Mouse (Mus musculus) cerebellum, adult 8-10 months (tissue): ENCODE results near the gene Rab21.

Experiments used
- DNase-seq: peaks from one replicate; pipeline ENCODE4 v3.0.0; 2022

Gene Rab21

DNA sequence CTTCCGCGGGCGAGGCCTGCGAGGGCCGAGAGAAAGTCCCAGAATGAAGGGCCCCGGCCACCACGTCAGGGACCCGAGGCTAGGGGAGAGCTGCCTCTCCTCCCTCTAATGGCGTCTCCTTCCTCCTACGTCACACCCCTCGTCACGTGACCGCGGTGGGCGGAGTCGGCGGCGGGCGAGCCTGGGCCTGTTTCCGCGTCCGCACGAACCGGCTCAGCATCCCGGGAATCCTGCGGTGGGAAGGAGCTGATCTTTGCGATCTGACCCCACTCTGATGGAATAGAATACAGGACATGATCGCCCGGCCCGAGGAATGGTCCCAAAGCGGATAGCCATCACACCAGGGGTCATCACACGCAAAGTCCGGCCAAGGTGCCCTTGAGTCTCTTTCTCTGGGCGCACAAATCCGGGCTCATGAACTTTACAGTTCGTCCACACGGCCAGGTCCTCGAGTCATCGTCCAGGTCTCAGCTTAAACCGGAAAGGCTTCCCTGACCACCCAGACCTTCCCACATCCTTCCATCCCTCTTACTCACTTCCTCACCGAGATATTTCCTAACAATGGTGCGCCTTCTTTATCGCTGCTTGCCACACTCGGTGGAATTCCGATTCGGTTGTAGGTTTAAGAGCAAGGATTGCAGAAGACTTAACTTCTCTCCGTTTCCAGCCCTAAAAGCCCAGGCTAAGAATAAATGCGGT is at the start of gene Rab21:
Gene Rab21, minus strand, starts transcription at position 122 of the 699 bp plus-strand sequence.
- DNase-seq, result peak; percentile 99

- DNase-seq, result no peak
Measured at GRCm38 (mm10) chr10:115363151-115363550, 47.8 kb upstream of the Rab21 start.

- no peak for DNase-seq
Measured at GRCm38 (mm10) chr10:115362623-115362964, 47.2 kb upstream of the Rab21 start.

- peak; percentile 95 for DNase-seq
Measured at GRCm38 (mm10) chr10:115361840-115362622, 46.6 kb upstream of the Rab21 start, which contains the start of gene Tmem19. TSS of gene Tmem19 (minus strand) at chr10:115362501.

- no peak for DNase-seq
Measured at GRCm38 (mm10) chr10:115359066-115359465, 43.7 kb upstream of the Rab21 start.

- DNase-seq, result no peak
Measured at GRCm38 (mm10) chr10:115358216-115358919, 43.0 kb upstream of the Rab21 start.

DNA sequence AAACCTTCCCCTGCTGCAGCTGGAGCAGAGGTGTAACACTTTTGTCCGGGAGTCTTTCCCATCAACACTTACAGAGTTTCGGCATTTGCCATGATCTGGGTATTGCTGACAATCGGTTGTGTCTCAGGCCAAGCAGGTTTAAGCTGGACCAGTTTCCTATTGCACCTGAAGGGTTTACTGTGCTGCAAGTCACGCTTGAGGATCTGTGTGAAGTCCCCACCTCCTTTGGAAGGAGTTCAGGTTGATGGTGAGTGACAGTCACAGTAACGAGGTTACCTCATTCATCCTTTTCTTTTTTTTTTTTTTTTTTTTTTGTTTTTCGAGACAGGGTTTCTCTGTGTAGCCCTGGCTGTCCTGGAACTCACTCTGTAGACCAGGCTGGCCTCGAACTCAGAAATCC is 40.7 kb upstream of the Rab21 start:
- no peak for DNase-seq

DNA sequence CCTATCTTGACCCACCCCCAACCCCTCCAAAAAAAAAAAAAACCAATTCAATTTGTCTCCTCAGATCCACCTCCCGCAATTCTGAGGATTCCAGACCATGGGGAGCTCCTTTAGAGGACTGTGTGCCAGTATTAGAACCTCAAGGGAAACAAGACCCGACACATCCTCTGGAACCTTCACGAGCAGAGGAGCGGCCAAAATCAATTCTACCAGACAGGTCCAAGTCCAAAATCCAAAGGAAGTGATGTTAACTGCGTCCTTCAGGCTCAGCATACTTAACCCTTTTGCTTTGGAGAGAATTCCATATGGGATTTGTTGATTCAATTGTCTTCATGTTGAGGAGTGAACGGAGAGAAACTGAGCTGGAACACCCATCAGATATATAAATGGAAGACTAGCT is 39.6 kb upstream of the Rab21 start:
- DNase-seq, result no peak

DNA sequence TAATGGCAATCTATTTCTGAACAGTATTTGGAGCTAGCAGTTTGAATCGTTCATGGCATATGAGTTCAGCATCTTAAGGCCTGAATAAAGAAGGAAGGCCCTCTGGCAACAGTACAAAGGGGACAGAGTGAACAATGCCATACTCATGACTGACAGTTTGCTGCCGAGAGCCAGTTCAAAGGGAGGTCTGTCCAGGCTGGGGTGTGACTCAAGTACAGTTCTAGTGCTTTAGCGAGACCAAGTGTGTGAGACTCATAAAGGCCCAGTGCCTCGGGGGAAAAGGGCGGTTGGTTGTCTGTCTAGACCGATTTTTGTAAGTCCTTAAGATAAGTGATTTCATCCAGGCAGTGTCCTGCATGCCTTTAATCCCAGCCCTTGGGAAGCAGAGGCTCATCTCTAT is 39.2 kb upstream of the Rab21 start:
- no peak for DNase-seq

GRCm38 (mm10) chr10:115350810-115351397 is 35.5 kb upstream of the Rab21 start:
- no peak for DNase-seq

DNA sequence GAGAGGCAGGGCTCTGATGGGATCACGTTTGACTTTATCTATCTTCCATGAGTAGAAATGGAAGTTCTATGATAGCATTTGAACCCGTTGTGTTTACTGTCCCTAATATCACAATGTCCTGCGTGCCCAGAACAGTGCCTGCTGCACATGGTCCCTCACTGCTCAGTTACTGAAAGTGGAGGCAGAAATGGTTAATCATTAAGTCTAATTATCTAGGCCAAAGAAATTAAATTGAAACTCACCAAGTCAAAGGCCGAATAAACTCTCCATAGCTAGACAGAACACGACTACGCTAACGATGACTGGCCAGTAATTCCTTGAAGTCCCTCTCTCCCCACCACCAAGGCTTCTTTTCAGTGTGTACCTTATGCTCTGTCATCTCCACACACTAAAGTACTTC is 34.1 kb upstream of the Rab21 start:
- DNase-seq, result no peak

GRCm38 (mm10) chr10:115349029-115349428 is 33.6 kb upstream of the Rab21 start:
- no peak for DNase-seq

DNA sequence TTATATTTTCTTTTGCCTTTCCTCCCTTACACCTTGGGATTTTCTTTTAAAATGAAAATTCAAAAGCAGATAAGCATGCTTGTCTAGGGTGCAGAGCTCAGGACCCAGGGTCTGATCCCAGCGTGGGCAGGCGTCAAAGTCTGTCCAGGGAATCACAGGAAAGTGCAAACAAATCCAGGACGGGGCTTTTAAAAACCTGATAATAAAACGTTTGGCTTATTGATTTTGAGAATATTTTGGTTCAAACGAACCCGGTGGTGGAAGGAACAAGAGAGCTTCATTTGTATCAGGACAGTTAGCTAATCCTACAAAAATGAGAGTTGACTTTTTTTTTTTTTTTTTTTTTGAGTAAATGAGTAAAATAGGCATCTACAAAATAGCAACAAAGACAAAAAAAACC is 32.7 kb upstream of the Rab21 start:
- DNase-seq, result no peak

GRCm38 (mm10) chr10:115346444-115346843 is 31.1 kb upstream of the Rab21 start:
- no peak for DNase-seq

GRCm38 (mm10) chr10:115342771-115343425 is 27.5 kb upstream of the Rab21 start:
- DNase-seq, result no peak

DNA sequence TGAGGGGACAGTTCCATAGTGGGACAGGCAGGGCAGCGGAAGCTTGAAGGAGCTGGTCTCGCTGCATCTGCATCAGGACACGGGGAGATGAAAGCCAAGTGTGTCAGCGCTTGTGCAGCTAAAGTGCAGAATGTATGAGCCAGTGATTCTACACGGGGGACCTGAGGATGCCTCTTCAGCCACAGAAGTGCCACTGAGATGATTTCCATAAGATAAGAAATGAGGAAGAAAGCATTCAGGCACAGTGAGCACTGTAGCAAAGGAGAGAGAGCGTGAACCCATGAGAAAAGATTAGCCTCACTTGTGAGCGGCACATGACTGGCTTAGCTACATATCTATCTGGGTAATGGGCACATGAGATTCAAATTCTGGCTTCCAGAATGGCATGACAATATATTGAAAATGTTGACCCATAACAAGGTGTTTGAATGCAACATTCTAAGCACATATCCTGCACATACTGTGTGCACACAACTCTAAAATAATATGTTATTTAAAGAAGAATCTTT is 24.5 kb upstream of the Rab21 start:
- DNase-seq, result no peak

DNA sequence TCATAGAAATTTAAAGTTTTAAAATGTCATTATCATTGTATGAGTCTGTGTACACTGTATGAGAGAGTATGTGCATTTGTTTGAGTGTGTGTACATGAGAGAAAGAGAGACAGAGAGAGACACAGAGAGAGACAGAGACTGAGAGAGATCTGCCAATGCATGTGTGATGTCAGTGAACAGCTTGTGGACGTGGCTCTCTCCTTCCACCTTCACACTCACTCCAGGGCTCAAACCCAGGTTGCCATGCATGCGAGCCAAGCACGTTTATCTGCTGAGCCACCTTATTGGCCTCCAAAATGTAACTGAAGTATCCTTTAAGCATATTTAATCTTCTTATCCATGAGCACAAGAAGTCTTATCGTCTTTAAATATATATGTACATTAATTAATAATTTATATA is 21.5 kb upstream of the Rab21 start:
- DNase-seq, result no peak

DNA sequence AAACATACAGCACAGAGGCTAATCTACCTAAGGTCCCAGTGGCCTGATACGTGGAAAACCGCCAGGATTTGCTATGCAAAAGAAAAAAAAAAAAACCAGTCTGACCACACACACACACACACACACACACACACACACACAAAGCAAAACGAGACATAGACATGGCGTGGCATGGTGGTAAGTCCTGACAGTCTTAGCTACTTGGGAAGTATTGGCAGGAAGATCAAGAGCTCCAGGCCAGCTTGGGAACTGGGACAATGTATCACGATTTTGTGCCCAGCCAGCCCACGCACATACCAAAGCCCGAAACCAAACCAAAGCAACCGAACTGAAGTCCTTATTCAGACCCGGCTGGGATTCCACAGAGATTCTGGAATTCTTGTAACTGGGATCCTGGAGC is 18.1 kb upstream of the Rab21 start:
- DNase-seq, result no peak

GRCm38 (mm10) chr10:115332997-115333396 is 17.6 kb upstream of the Rab21 start:
- DNase-seq, result no peak

DNA sequence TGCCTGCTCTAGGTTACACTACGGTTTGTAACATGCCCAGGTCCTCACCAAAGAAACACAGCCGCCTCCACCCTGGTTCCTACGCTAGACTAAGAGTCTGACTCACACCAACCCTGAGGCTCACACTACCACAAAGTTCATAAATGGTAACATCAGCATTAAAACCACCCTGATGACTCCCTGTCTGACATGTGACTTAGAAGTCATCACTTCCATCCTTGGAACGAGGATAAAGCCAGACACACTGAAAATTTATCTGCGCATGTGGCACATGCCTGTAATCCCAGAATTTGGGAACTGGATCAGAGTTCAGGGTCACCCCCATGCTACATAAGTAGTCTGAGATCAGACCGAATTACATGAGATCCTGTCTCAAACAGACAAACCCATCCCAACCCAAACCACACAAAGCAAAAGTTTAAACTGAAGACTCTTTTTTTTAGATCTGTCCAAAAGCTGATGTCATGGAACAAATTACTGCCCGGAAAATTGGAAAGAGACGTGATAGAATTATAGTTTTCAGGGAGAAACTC is 17.1 kb upstream of the Rab21 start:
- no peak for DNase-seq

DNA sequence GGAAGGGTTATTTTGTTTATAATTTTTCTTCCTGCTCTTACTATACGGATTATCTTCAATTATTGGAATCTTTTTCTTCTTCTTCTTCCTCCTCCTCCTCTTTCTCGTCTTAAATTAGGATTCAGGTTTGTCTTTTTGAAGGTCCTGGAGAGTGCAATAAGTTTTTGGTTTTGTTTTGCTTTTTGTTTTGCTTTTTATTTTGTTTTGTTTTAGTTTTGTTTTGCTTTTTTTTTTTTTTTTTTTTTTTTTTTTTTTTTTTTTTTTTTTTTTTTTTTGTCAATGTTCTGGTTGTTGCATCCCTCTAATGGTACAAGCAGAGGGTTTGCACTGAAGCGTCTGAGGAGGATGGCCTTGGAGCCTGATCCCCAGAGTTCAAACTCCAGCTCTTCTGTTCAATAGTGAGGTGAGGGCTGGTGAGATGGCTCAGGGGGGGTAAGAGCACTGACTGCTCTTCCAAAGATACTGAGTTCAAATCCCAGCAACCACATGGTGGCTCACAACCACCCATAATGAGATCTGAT is 13.7 kb upstream of the Rab21 start:
- DNase-seq, result no peak

GRCm38 (mm10) chr10:115328514-115328913 is 13.1 kb upstream of the Rab21 start:
- DNase-seq, result no peak
